Mouse (Mus musculus): ENCODE measurements at regions not wholly inside any gene's neighbourhood (a gene's known extent, or its start where the extent isn't known, plus 50 kb on each side); places are given as distances from the start of the nearest gene placed in this dataset.

DNA sequence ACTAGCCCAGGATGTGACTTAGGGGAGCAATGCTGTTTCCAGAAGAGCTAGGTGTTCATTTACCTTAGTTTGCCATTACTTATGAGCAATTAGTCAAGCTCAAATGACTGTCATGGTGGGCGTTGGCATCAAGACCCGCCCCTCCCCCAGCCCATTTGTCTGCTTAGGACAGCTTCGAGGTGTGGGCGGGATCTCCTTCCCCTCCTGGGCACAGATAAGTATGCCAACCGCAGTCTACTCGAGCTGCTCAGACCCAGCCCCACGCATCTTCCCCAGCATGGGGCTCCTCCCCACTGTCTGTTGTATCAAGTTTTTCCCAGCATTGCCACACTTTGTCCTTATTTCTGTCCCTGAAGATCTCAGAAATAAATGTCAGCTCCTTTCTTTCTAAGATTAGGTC lies 179.6 kb downstream of the Sp3 start:
- DNase-seq (ENCODE audit: low read depth, low spot score), result no peak

DNA sequence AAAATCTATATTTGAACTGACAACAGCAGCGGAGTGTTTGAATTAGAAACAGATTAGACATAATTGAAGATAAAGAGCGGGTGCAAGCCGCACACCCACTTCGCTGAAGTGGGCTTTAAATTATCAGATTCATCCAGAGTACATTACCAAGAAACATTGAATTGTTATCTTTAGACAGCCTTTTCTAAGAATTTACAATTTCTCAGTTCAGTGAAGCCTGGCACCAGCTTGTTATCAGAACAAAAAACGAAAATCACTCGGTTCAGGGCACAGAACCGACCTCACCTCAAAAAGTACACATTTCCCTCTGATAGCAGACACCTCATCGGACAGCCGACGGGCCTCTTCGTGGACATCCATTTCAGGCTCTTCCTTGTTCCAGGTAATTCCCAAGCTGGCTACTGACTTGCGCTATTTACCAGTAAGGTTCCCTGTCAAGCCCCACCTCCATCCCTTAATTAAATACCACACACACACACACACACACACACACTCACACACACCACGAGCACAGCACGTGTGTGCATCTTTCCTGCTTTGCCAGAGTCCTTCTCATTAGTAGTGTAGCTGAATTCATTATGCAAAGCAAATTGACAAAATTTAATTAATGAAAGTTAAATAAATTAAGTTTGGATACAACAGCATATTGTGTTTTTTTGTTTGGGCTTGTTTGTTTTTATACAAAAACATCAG lies 166.8 kb downstream of the Sp3 start:
- no peak for DNase-seq (ENCODE audit: low read depth, low spot score)

- DNase-seq (ENCODE audit: low read depth, low spot score), result no peak
Measured at GRCm38 (mm10) chr2:72825251-72825650, 155.0 kb downstream of the Sp3 start.

DNA sequence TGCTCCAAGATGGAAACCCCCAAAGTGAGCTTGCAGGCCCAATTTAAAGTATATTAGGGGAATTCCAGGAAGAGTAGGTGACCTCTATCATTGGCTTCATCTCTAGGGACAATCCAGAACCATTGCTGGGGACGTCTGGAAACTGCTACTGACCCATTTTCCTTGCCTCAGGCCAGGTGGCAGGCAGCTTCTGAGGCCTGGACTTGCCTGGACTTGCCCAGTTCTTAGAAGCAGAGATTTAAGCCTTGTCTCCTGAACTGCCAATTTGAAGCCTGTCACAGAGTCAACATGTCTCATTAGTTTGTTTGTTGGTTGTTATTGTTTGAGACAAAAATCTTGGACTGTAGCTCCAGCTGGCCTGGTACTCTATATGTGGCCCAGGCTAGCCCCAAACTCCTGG lies 151.1 kb downstream of the Sp3 start:
- DNase-seq (ENCODE audit: low read depth, low spot score), result no peak

- DNase-seq (ENCODE audit: low read depth, low spot score), result no peak
Measured at GRCm38 (mm10) chr2:72832770-72833169, 147.5 kb downstream of the Sp3 start.

DNA sequence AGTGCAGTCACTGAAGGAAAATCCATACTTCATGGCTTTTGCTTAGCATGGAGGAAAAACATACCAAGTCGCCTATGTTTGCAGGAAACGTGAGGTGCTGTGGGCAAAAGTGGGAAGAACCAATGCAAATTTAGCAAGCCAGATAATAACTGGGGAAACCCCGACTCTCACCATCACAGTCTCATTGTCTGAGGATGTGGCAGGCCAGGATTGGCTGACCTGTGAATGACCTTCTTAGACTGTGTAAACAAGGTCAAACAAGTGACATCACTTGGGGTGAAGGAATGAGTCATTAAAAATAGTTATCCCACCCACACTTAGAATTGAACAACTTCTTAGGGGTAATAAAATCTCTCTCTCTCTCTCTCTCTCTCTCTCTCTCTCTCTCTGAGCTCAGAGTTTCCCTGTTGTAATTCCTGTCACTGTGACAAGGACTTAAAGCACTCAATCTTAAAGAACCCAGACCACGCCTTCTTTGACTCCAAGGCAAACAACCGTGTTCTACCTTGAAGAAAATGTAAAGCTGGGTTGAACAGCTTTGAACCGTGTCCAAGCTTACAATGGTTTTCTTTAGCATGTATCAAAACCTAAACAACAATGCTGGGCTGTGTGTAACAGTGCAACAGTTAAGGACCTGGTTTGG lies 142.0 kb downstream of the Sp3 start:
- DNase-seq (ENCODE audit: low read depth, low spot score), result peak; percentile 74

DNA sequence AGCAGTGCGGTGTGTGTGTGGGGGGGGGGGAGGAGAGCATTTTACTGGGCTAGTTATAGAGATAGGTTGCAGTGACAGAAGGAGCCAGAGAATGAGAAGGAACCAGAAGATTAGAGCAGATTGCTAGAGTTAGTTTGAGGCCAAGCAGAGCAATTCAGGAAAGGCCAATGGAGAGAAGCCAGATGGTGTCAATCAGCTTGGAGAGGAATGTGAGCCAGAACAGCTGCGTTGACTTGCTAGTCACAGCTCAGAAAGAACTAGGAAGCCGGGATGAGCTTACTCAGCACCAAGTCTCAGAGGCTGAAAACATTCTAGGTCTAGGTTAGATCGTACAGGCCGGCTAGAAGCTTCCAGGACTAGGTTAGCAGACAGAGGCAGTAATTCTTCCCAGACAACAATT lies 140.6 kb downstream of the Sp3 start:
- no peak for DNase-seq (ENCODE audit: low read depth, low spot score)

GRCm38 (mm10) chr2:72841367-72841766 lies 138.9 kb downstream of the Sp3 start:
- DNase-seq (ENCODE audit: low read depth, low spot score), result no peak

GRCm38 (mm10) chr2:72843610-72844009 lies 136.6 kb downstream of the Sp3 start:
- DNase-seq (ENCODE audit: low read depth, low spot score), result no peak

DNA sequence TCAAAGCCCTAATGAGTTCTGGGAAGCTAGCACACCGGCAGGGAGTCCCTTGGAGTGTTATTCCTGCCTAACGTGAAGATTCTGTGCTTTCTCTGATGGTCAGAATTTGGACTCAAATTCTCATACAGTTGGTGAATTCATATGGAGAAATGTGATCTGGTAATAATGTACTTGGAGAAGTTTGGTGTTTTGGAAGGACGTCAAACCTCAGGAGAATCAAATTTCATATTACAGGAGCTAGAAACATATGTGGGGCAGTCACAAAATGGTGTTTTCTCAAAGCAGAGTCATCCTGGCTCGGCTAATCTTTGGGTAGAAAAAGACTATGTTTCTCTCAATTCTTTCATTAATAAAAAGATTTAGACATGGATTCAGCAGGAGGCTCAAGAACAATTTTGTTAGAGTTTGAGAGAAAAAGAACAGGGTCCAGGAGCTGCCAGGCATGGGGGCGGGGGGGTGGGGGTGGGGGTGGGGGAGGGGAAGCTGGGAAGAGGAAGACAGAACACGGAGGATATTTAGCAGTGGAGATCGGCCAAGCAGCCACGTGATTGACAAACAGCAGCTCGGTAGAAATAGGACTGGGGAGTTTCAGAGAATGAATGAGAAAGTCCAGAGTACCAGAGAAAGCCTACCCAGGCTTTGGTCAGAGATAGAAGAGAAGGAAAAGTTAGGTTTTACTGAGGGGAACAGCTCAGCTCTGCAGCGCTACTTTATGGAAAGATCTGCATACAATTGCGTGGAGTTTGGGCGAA lies 130.6 kb downstream of the Sp3 start:
- no peak for DNase-seq (ENCODE audit: low read depth, low spot score)

GRCm38 (mm10) chr2:72852509-72852908 lies 127.7 kb downstream of the Sp3 start:
- DNase-seq (ENCODE audit: low read depth, low spot score), result no peak

- no peak for DNase-seq (ENCODE audit: low read depth, low spot score)
Measured at GRCm38 (mm10) chr2:72855276-72855970, 124.8 kb downstream of the Sp3 start.

- DNase-seq (ENCODE audit: low read depth, low spot score), result no peak
Measured at GRCm38 (mm10) chr2:72855971-72856755, 124.1 kb downstream of the Sp3 start.

DNA sequence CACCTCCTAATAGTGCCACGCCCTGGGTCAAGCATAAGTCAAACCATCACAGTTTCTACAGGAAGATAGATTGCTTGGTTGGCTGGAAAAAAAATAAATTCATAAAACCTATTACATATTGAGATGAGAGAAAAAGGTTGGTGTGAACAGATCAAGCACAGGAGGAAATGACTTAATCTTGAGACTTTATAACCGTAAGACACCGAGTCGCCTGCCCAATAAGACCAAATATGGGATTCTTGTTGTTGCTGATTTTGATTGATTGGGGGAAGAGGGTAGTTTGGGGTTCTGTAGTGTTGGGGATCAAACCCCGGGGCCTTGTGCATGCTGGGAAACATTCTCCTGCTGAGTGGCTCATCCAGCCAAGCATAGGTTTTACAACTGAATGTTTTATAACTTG lies 122.9 kb downstream of the Sp3 start:
- DNase-seq (ENCODE audit: low read depth, low spot score), result no peak

DNA sequence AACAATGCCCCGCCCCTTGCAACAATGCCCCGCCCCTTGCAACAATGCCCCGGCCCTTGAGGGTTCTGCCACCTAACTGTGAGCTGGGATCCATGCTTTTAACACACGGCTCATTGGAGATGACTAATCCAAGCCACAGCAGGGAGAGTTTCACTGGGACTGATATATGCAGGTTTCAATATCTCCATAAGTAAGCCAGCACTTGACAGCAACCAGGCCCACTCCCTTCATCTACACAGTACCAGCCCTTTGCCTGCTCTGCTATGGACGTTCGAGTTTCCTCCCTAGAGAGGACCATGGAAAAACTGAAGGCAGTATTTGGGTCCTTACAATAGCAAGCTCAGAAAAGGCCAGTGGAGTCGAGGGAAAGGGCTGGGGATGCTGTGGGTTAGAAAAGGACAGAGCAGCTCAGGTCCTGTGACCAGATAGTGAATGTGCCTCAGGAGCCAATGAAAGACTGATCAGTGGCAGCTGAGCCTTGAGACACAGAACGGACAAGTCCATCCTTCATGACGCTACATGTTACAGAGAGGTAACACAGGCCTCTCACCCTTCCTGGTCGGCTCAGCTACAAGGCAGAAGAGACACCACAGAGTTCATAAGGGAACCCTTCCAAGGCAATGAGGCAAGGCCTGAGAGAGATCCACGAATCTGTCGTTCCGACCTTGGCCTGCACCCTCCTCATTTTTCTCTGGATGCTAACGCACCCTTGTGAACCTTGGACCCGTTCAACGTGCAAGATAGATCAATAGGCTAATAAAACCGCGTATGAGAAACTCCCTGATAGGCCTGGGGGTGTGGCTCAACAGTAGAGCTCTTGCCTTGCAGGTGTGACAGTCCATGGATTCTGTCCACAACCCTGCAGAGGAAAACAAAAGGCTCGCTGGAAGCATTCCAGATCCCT lies 114.5 kb downstream of the Sp3 start:
- DNase-seq (ENCODE audit: low read depth, low spot score), result no peak

DNA sequence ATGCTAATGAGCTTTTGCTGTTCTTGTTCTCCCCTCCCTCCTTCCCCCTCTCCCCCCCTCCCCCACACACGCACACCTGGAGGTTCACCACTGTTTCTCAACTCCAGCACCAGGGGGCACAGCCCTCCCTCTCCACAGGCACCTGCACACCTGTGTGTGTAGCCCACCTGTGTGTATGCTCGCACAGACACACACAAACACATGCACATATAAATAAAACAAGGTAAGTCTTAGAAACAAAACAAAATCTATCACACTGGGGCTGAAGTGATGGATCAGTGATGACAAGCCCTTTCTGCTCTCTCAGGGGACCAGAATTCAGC lies 113.9 kb downstream of the Sp3 start:
- no peak for DNase-seq (ENCODE audit: low read depth, low spot score)

- DNase-seq (ENCODE audit: low read depth, low spot score), result no peak
Measured at GRCm38 (mm10) chr2:72868173-72868572, 112.1 kb downstream of the Sp3 start.

DNA sequence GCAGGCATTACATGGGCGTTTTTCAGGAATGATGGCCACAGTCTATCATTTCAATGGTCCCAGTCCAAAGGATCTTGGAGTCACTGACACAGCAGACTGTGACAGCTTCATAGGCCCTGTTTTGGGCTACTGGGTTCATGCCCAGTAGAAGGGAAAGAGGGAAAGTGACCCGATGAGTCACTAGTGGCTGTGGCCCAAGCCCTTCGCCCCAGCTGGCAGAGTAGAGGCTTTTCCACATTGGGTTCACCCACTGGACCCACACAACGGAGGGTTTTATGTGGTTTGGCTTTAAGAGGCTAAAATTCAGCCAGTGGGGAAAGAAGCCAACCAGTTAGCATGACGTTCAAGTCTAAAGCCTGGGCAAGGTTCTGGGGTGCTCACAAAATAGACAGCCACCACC lies 108.4 kb downstream of the Sp3 start:
- no peak for DNase-seq (ENCODE audit: low read depth, low spot score)

DNA sequence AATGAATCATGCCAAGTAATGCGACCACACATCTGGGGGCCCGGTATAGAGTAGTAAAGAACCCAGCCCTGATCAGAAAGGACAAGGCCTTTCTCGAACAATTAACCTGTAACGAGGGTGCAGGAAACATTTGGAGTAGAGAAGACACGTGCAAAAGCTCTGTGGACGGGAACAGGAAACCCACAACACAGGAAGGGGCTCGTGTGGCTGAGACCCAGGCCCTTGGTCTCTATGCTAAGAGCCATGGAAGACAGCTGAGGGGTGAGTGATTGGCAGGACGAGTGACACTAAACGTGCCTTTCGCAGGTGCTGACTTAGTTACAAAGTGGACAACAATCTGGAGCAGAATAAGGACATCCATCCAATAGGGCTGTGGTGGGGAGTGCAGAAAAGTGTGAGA lies 106.3 kb downstream of the Sp3 start:
- DNase-seq (ENCODE audit: low read depth, low spot score), result no peak

GRCm38 (mm10) chr2:72874533-72874932 lies 105.7 kb downstream of the Sp3 start:
- no peak for DNase-seq (ENCODE audit: low read depth, low spot score)

GRCm38 (mm10) chr2:72875677-72876076 lies 104.6 kb downstream of the Sp3 start:
- DNase-seq (ENCODE audit: low read depth, low spot score), result no peak

All from A20 (cell line).